Mouse (Mus musculus) c-Kit-negative CD71-positive TER-119-positive erythroid progenitor cells, embryonic 14.5 days (primary cell): ENCODE measurements around the gene Chn1.

Experiments
- DNase-seq: peaks from one replicate; pipeline ENCODE4 v3.0.0-alpha.2; 2013; ENCODE audit warnings: low read depth, low spot score

The Chn1 gene

GRCm38 (mm10) chr2:73560899-73561664 lies 214.1 kb downstream of the Chn1 start:
- no peak for DNase-seq
